Mouse (Mus musculus) intestine, postnatal 0 days (tissue): ENCODE results near the gene Specc1. TPM values are rescaled to one million over a fixed set of nuclear protein-coding genes. Genes with fewer than 3 reads are reported as not detected.

ENCODE experiments used
- ATAC-seq: fragments of 200-750 bp; cut with Nextera tagmentation; 2 replicates; pipeline ENCODE4 v1.8.0; 2017; ENCODE audit warnings: mild to moderate bottlenecking, moderate TSS enrichment, moderate library complexity
- H3K27ac ChIP-seq: fragments of 300-500 bp; sonication (generic); 2 replicates; pipeline ENCODE4 v1.5.1; 2014; ENCODE audit warnings: mild to moderate bottlenecking, low read depth, low read length, moderate library complexity
- H3K27me3 ChIP-seq: fragments of 300-500 bp; sonication (generic); replicated peaks from 2 replicates; pipeline ENCODE4 v1.6.1; 2014; ENCODE audit warnings: low read length, mixed read lengths; ENCODE audit not compliant: control insufficient read depth, insufficient read depth
- H3K36me3 ChIP-seq: fragments of 300-500 bp; sonication (generic); 2 replicates; pipeline ENCODE4 v1.6.1; 2014; ENCODE audit warnings: mild to moderate bottlenecking, moderate library complexity; ENCODE audit not compliant: control insufficient read depth, insufficient read depth
- H3K4me1 ChIP-seq: fragments of 300-500 bp; sonication (generic); replicated peaks from 2 replicates; pipeline ENCODE4 v1.6.1; 2014; ENCODE audit warnings: antibody characterized with exemption, low read length, mixed read lengths; ENCODE audit not compliant: control insufficient read depth, insufficient read depth
- H3K4me2 ChIP-seq: fragments of 300-500 bp; sonication (generic); replicated peaks from 2 replicates; pipeline ENCODE4 v1.6.1; 2014; ENCODE audit warnings: low read depth, mild to moderate bottlenecking, moderate library complexity
- H3K4me3 ChIP-seq: fragments of 300-500 bp; sonication (generic); 2 replicates; pipeline ENCODE4 v1.5.1; 2014; ENCODE audit warnings: low read depth, low read length
- H3K9ac ChIP-seq: fragments of 300-500 bp; sonication (generic); 2 replicates; pipeline ENCODE4 v1.6.1; 2014; ENCODE audit warnings: mild to moderate bottlenecking, low read depth, low read length
- H3K9me3 ChIP-seq: fragments of 300-500 bp; sonication (generic); 2 replicates; pipeline ENCODE4 v1.6.1; 2016; ENCODE audit warnings: mixed run types; ENCODE audit not compliant: control insufficient read depth
- CTCF ChIP-seq: sonication (generic); IDR thresholded peaks from 2 replicates; pipeline ENCODE4 v1.5.1; 2016; ENCODE audit warnings: low read depth, mild to moderate bottlenecking, control low read depth, antibody characterized with exemption, moderate library complexity
- WGBS: fragments of 180-500 bp; shearing (Covaris S2); extraction: QIAGEN DNeasy Blood & Tissue Kit; methylation state at CpG from one replicate; pipeline ENCODE4 v1.1.7; 2014; 5-methylcytosine and 5-hydroxymethylcytosine counted together
- polyA plus RNA-seq: library from polyadenylated mRNA; unstranded; fragments of >200 nt; fragmentation: Nextera tagmentation; extraction: Ambion mirVana; gene quantifications from 2 replicates; pipeline ENCODE4 v1.2.1, GENCODE M21; 2015

Specc1 gene
- polyA plus RNA-seq, 1 experiment from 2014 or later, result 10.3 TPM

- no peaks in the 10 kb centered on the region for H3K9me3 ChIP-seq
- H3K27ac ChIP-seq, result peak overlapping the region; percentile 66; the same call in 1 of the 2 replicates
- 37% methylated on average over 2 of the region's 2 CpGs for WGBS
- H3K27me3 ChIP-seq, result no peaks in the 10 kb centered on the region
- H3K4me3 ChIP-seq, result no peak overlapping the region
- H3K9ac ChIP-seq, result no peak overlapping the region
- H3K4me2 ChIP-seq, result 0 out of 2 replicates have a peak overlapping the region, but pooled peaks have one; percentile 3
- peak; percentile 92 for ATAC-seq
- no peak for TF ChIP-seq CTCF
- no peaks in the 10 kb centered on the region for H3K36me3 ChIP-seq
- H3K4me1 ChIP-seq, result no peaks in the 10 kb centered on the region
These were observed 150.8 kb downstream of the Specc1 start for GRCm38 (mm10) chr11:62107272-62107836.

- Histone ChIP-seq H3K9ac (no peak overlapping the region), H3K27ac (no peak overlapping the region), H3K9me3 (no peaks in the 10 kb centered on the region), H3K4me1 (0 out of 2 replicates have a peak, but pooled peaks cover 3% of the 10 kb centered on the region), H3K36me3 (peaks cover 11% of the 10 kb centered on the region), H3K4me3 (no peak overlapping the region), H3K4me2 (no peak overlapping the region), H3K27me3 (no peaks in the 10 kb centered on the region)
- 90% methylated on average over 9 of the region's 9 CpGs for WGBS
- no peak for TF ChIP-seq CTCF
- ATAC-seq, result no peak
These were observed 162.0 kb downstream of the Specc1 start for GRCm38 (mm10) chr11:62118561-62118960.

GRCm38 (mm10) chr11:62119871-62120270, 163.3 kb downstream of the Specc1 start:
- no peak for TF ChIP-seq CTCF
- 36% methylated on average over 3 of the region's 3 CpGs for WGBS
- H3K27ac ChIP-seq, result no peak overlapping the region

GRCm38 (mm10) chr11:62121365-62121764, 164.8 kb downstream of the Specc1 start:
- 46% methylated on average over 5 of the region's 5 CpGs for WGBS
- H3K36me3 ChIP-seq, result peaks cover 11% of the 10 kb centered on the region
- H3K27ac ChIP-seq, result no peak overlapping the region
- no peaks in the 10 kb centered on the region for H3K9me3 ChIP-seq
- H3K9ac ChIP-seq, result no peak overlapping the region
- peak overlapping the region; percentile 21; the same call in 1 of the 2 replicates for H3K4me2 ChIP-seq
- TF ChIP-seq CTCF, result no peak
- H3K4me3 ChIP-seq, result no peak overlapping the region
- no peaks in the 10 kb centered on the region for H3K27me3 ChIP-seq
- peak; percentile 73 for ATAC-seq
- 0 out of 2 replicates have a peak, but pooled peaks cover 3% of the 10 kb centered on the region for H3K4me1 ChIP-seq

More at GRCm38 (mm10) chr11:62119871-62120270, 163.3 kb downstream of the Specc1 start:
- ATAC-seq, result no peak
- H3K36me3 ChIP-seq, result peaks cover 11% of the 10 kb centered on the region
- no peaks in the 10 kb centered on the region for H3K9me3 ChIP-seq
- H3K4me1 ChIP-seq, result 0 out of 2 replicates have a peak, but pooled peaks cover 3% of the 10 kb centered on the region
- no peak overlapping the region for H3K9ac ChIP-seq
- H3K4me2 ChIP-seq, result no peak overlapping the region
- H3K27me3 ChIP-seq, result no peaks in the 10 kb centered on the region
- H3K4me3 ChIP-seq, result no peak overlapping the region

DNA sequence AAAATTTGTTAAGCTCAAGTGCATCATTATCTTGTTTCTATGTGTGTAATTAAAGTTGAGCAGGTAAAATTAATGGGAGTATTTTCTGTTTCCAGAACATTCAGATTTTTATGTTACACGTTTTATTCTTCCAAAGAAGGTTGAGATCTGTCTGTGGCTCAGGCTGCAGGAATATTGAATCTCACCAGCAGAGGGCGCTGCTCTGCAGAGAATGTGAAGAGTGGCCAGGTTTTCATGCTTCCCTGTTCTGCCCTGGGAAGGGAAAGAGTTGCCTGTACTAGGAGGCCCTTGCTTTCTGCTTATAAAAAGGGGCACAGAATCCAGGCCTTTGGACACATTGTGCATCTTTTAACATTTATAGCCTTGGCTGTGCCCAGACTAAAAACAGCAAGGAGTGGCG, 171.1 kb downstream of the Specc1 start:
- Histone ChIP-seq H3K4me3 (no peak overlapping the region), H3K4me2 (no peak overlapping the region), H3K27ac (no peak overlapping the region), H3K27me3 (no peaks in the 10 kb centered on the region), H3K4me1 (0 out of 2 replicates have a peak, but pooled peaks cover under 1% of the 10 kb centered on the region), H3K9me3 (no peaks in the 10 kb centered on the region), H3K9ac (no peak overlapping the region), H3K36me3 (peaks cover 9% of the 10 kb centered on the region; the same call in 1 of the 2 replicates)
- peak; percentile 96 for TF ChIP-seq CTCF
- 28% methylated on average over 3 of the region's 3 CpGs for WGBS
- peak; percentile 57 for ATAC-seq

DNA sequence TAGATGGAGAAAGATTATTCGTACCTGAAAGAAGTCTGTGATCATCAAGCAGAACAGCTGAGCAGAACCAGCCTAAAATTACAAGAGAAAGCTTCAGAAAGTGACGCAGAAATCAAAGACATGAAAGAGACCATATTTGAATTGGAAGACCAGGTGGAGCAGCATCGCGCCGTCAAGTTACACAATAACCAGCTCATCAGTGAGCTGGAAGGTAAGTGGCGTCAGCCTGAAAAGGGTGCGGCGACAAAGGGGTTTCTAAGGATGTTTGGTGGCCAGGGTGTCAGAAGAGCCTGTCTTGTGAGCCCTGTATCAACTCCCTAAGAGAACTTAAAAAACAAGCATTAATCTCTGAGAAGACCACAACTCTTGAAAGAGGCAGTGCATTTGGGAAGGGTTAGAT, 171.6 kb downstream of the Specc1 start:
- WGBS, result 58% methylated on average over 8 of the region's 8 CpGs
- Histone ChIP-seq H3K36me3 (peaks cover 14% of the 10 kb centered on the region; the same call in 1 of the 2 replicates), H3K9me3 (no peaks in the 10 kb centered on the region), H3K27ac (0 out of 2 replicates have a peak overlapping the region, but pooled peaks have one; percentile 3), H3K9ac (no peak overlapping the region), H3K27me3 (no peaks in the 10 kb centered on the region), H3K4me1 (no peaks in the 10 kb centered on the region), H3K4me2 (no peak overlapping the region), H3K4me3 (no peak overlapping the region)
- ATAC-seq, result no peak; the same call in 1 of the 2 replicates
- no peak for TF ChIP-seq CTCF
